Comparison of ENCODE assay signal across 7 mouse cellular contexts in genomic region chr2:30270134-30270533, GRCm38 (mm10). TPM values are rescaled to one million over a fixed set of nuclear protein-coding genes. Genes with fewer than 3 reads are reported as not detected.
DNase-seq lines count a peak whose midpoint lies in the region; ATAC-seq lines count a peak whose summit lies in the region.

No protein-coding gene starts in this region.

- H3K9ac ChIP-seq in forebrain, embryonic 14.5 days (ENCODE audit: low read length), result no peak overlapping the region
- H3K9ac ChIP-seq in neural tube, embryonic 15.5 days (replicated peaks), result no peak overlapping the region

- H3K27me3 ChIP-seq in forebrain, embryonic 14.5 days (replicated peaks; ENCODE audit: control insufficient read depth, insufficient read depth, low read length), result no peaks in the 10 kb centered on the region
- H3K27me3 ChIP-seq in neural tube, embryonic 15.5 days (replicated peaks), result no peaks in the 10 kb centered on the region

- H3K9me3 ChIP-seq in forebrain, embryonic 14.5 days (replicated peaks; ENCODE audit: control insufficient read depth, low read length), result no peaks in the 10 kb centered on the region
- H3K9me3 ChIP-seq in neural tube, embryonic 15.5 days (replicated peaks), result no peaks in the 10 kb centered on the region

- no peak overlapping the region for H3K4me3 ChIP-seq in forebrain, embryonic 14.5 days (ENCODE audit: low read depth, low read length)
- H3K4me3 ChIP-seq in neural tube, embryonic 15.5 days (replicated peaks), result no peak overlapping the region

- peak; percentile 72 for ATAC-seq in forebrain, embryonic 14.5 days
- ATAC-seq in neural tube, embryonic 15.5 days (ENCODE audit: low FRiP score), result peak; percentile 73

- peaks cover 7% of the 10 kb centered on the region for H3K36me3 ChIP-seq in forebrain, embryonic 14.5 days (ENCODE audit: control insufficient read depth, insufficient read depth, low read length)
- H3K36me3 ChIP-seq in neural tube, embryonic 15.5 days, result peaks cover 8% of the 10 kb centered on the region; the same call in 1 of the 2 replicates

- H3K4me1 ChIP-seq in forebrain, embryonic 14.5 days (ENCODE audit: control insufficient read depth, insufficient read depth, low read length), result peaks cover 8% of the 10 kb centered on the region; the same call in 1 of the 2 replicates
- H3K4me1 ChIP-seq in neural tube, embryonic 15.5 days, result peaks cover 25% of the 10 kb centered on the region

- DNase-seq in Muller cell, postnatal 12 days (ENCODE audit: inconsistent ontology term), result peak; percentile 96
- peak; percentile 56 for DNase-seq in c-Kit-positive CD71-positive TER-119-positive erythroid progenitor cells, embryonic 14.5 days (ENCODE audit: low spot score)
- peak; percentile 88 for DNase-seq in forebrain, embryonic 14.5 days (ENCODE audit: low spot score)
- peak; percentile 69 to 80 for DNase-seq in heart, postnatal 14 days
- DNase-seq in kidney, postnatal 4 days, result peak; percentile 55 to 66
- DNase-seq in lung, adult 18-20 months, result peak; percentile 71 to 83

- H3K27ac ChIP-seq in forebrain, embryonic 14.5 days (ENCODE audit: low read depth, low read length), result no peak overlapping the region
- peak overlapping the region; percentile 33; the same call in 1 of the 2 replicates for H3K27ac ChIP-seq in neural tube, embryonic 15.5 days (replicated peaks)

- no peak overlapping the region for H3K4me2 ChIP-seq in forebrain, embryonic 14.5 days (ENCODE audit: low read length)
- no peak overlapping the region for H3K4me2 ChIP-seq in neural tube, embryonic 15.5 days

- 28% methylated on average over 1 of the region's 1 CpGs for WGBS in forebrain, embryonic 14.5 days
- WGBS in neural tube, embryonic 15.5 days, result 53% methylated on average over 1 of the region's 1 CpGs

- intact Hi-C loops in heart, postnatal 14 days (cut with DNase I), result loop anchor here (1.0 to 2.0 kb wide), 3 partner anchors 33 to 141 kb away; partner anchors contain the start of genes Kyat1 and Lrrc8a

RNA-seq across cellular contexts. Expression of gene Phyhd1, which starts 4.1 kb away (rescaled TPM):
- polyA plus RNA-seq in forebrain, embryonic 14.5 days (2014; fragmentation: Nextera tagmentation; extraction: Ambion mirVana), result 6.3 and 6.6 TPM in 2 replicates
- total RNA-seq in heart, postnatal 14 days (2021), result 10 to 100 TPM; 50.1 to 66.9 TPM
- 4.8 and 5.2 TPM in 2 replicates for polyA plus RNA-seq in neural tube, embryonic 15.5 days (2015; fragmentation: Nextera tagmentation; extraction: Ambion mirVana)

RNA-seq across cellular contexts. Expression of gene Gm28038, which starts 10.7 kb away (rescaled TPM):
- polyA plus RNA-seq in forebrain, embryonic 14.5 days (2014; fragmentation: Nextera tagmentation; extraction: Ambion mirVana), result not detected in 2 replicates
- 1 to 10 TPM in 1 of 2 experiments, not detected in 1; 2.2 TPM for total RNA-seq in heart, postnatal 14 days (2021)
- not detected in 2 replicates for polyA plus RNA-seq in neural tube, embryonic 15.5 days (2015; fragmentation: Nextera tagmentation; extraction: Ambion mirVana)

RNA-seq across cellular contexts. Expression of gene Dolk, which starts 16.0 kb away (rescaled TPM):
- polyA plus RNA-seq in forebrain, embryonic 14.5 days (2014; fragmentation: Nextera tagmentation; extraction: Ambion mirVana), result 30.2 and 35.4 TPM in 2 replicates
- total RNA-seq in heart, postnatal 14 days (2021), result 10 to 100 TPM; 24.5 to 24.7 TPM
- 37.4 and 38.5 TPM in 2 replicates for polyA plus RNA-seq in neural tube, embryonic 15.5 days (2015; fragmentation: Nextera tagmentation; extraction: Ambion mirVana)

RNA-seq across cellular contexts. Expression of gene Nup188, which starts 16.1 kb away (rescaled TPM):
- polyA plus RNA-seq in forebrain, embryonic 14.5 days (2014; fragmentation: Nextera tagmentation; extraction: Ambion mirVana), result 25.6 and 30.3 TPM in 2 replicates
- 10 to 100 TPM; 20.9 to 22.1 TPM for total RNA-seq in heart, postnatal 14 days (2021)
- 15.4 and 22.2 TPM in 2 replicates for polyA plus RNA-seq in neural tube, embryonic 15.5 days (2015; fragmentation: Nextera tagmentation; extraction: Ambion mirVana)

RNA-seq across cellular contexts. Expression of gene Gm28035, which starts 29.8 kb away (rescaled TPM):
- 0.34 and 0.56 TPM in 2 replicates for polyA plus RNA-seq in forebrain, embryonic 14.5 days (2014; fragmentation: Nextera tagmentation; extraction: Ambion mirVana)
- total RNA-seq in heart, postnatal 14 days (2021), result 1 to 10 TPM; 4.1 to 4.6 TPM
- 0.12 and 0.32 TPM in 2 replicates for polyA plus RNA-seq in neural tube, embryonic 15.5 days (2015; fragmentation: Nextera tagmentation; extraction: Ambion mirVana)
